Mouse (Mus musculus) lung, postnatal 0 days (tissue): ENCODE results near the gene Trub1. TPM values are rescaled to one million over a fixed set of nuclear protein-coding genes. Genes with fewer than 3 reads are reported as not detected.
A peak's percentile ranks its signal among the peaks of the same experiment; 100 is the strongest.

Source experiments
- ATAC-seq: fragments of 200-750 bp; cut with Nextera tagmentation; 2 replicates; pipeline ENCODE4 v1.8.0; 2017; ENCODE audit warnings: moderate library complexity
- DNase-seq: peaks from one replicate; pipeline ENCODE4 v3.0.0-alpha.2; 2016; ENCODE audit warnings: low spot score
- H3K27ac ChIP-seq: fragments of 300-500 bp; sonication (generic); 2 replicates; pipeline ENCODE4 v1.5.1; 2014; ENCODE audit warnings: antibody characterized with exemption, mild to moderate bottlenecking, low read length, mixed read lengths
- H3K27me3 ChIP-seq: fragments of 300-500 bp; sonication (generic); replicated peaks from 2 replicates; pipeline ENCODE4 v1.6.1; 2014; ENCODE audit warnings: low read length, mixed read lengths; ENCODE audit not compliant: insufficient read depth
- H3K36me3 ChIP-seq: fragments of 300-500 bp; sonication (generic); 2 replicates; pipeline ENCODE4 v1.6.1; 2014; ENCODE audit warnings: low read length, mixed read lengths; ENCODE audit not compliant: insufficient read depth
- H3K4me1 ChIP-seq: fragments of 300-500 bp; sonication (generic); 2 replicates; pipeline ENCODE4 v1.6.1; 2014; ENCODE audit warnings: antibody characterized with exemption, low read depth, low read length, mixed read lengths; ENCODE audit not compliant: insufficient read depth
- H3K4me2 ChIP-seq: fragments of 300-500 bp; sonication (generic); replicated peaks from 2 replicates; pipeline ENCODE4 v1.6.1; 2014; ENCODE audit warnings: low read depth, mild to moderate bottlenecking, low read length, moderate library complexity, mixed read lengths
- H3K4me3 ChIP-seq: fragments of 300-500 bp; sonication (generic); 2 replicates; pipeline ENCODE4 v1.5.1; 2014; ENCODE audit warnings: low read depth, low read length
- H3K9ac ChIP-seq: fragments of 300-500 bp; sonication (generic); replicated peaks from 2 replicates; pipeline ENCODE4 v1.6.1; 2014; ENCODE audit warnings: low read depth, mild to moderate bottlenecking
- H3K9me3 ChIP-seq: fragments of 300-500 bp; sonication (generic); 2 replicates; pipeline ENCODE4 v1.6.1; 2016; ENCODE audit warnings: low read length, mixed read lengths
- CTCF ChIP-seq: IDR thresholded peaks from 2 replicates; pipeline ENCODE4 v1.5.1; 2016; ENCODE audit warnings: antibody characterized with exemption, mild to moderate bottlenecking
- EP300 ChIP-seq: IDR thresholded peaks from 2 replicates; pipeline ENCODE4 v1.6.1; 2016; ENCODE audit warnings: antibody characterized with exemption, mild to moderate bottlenecking, control low read depth
- WGBS: fragments of 180-500 bp; shearing (Covaris S2); extraction: QIAGEN DNeasy Blood & Tissue Kit; methylation state at CpG from one replicate; pipeline ENCODE4 v1.1.7; 2014; 5-methylcytosine and 5-hydroxymethylcytosine counted together
- polyA plus RNA-seq: library from polyadenylated mRNA; unstranded; fragments of >200 nt; fragmentation: Nextera tagmentation; extraction: Ambion mirVana; gene quantifications from 2 replicates; pipeline ENCODE4 v1.2.1, GENCODE M21; 2015

Gene Trub1
- polyA plus RNA-seq, 1 experiment from 2014 or later: 9.0 TPM

GRCm38 (mm10) chr19:57506591-57506990 lies 53.9 kb downstream of the Trub1 start:
- no peaks in the 10 kb centered on the region for H3K9me3 ChIP-seq
- 0 out of 2 replicates have a peak, but pooled peaks have one; percentile 29 for TF ChIP-seq EP300
- no peak for TF ChIP-seq CTCF

GRCm38 (mm10) chr19:57508261-57508788 lies 55.6 kb downstream of the Trub1 start:
- 73% methylated on average over 11 of the region's 11 CpGs for WGBS
- ATAC-seq: no peak
- H3K36me3 ChIP-seq: no peaks in the 10 kb centered on the region

More at GRCm38 (mm10) chr19:57506591-57506990, 53.9 kb downstream of the Trub1 start:
- WGBS: 20% methylated on average over 5 of the region's 5 CpGs
- Histone ChIP-seq H3K27ac (no peak overlapping the region), H3K36me3 (no peaks in the 10 kb centered on the region), H3K9ac (no peak overlapping the region), H3K4me3 (no peak overlapping the region), H3K4me2 (no peak overlapping the region), H3K4me1 (no peaks in the 10 kb centered on the region), H3K27me3 (no peaks in the 10 kb centered on the region)
- DNase-seq: peak; percentile 73
- ATAC-seq: peak; percentile 62

GRCm38 (mm10) chr19:57509758-57510319 lies 57.1 kb downstream of the Trub1 start:
- 25% methylated on average over 14 of the region's 14 CpGs for WGBS
- no peaks in the 10 kb centered on the region for H3K4me1 ChIP-seq
- H3K27me3 ChIP-seq: no peaks in the 10 kb centered on the region
- H3K9me3 ChIP-seq: no peaks in the 10 kb centered on the region
- H3K27ac ChIP-seq: no peak overlapping the region
- no peak overlapping the region for H3K9ac ChIP-seq
- H3K4me2 ChIP-seq: peak overlapping the region; percentile 27; the same call in 1 of the 2 replicates
- H3K36me3 ChIP-seq: no peaks in the 10 kb centered on the region
- ATAC-seq: peak; percentile 41; the same call in 1 of the 2 replicates
- peak; percentile 47 for DNase-seq
- no peak overlapping the region for H3K4me3 ChIP-seq
- TF ChIP-seq EP300 (no peak), CTCF (no peak)

More at GRCm38 (mm10) chr19:57508261-57508788, 55.6 kb downstream of the Trub1 start:
- DNase-seq: peak; percentile 51
- Histone ChIP-seq H3K4me2 (no peak overlapping the region), H3K4me3 (no peak overlapping the region), H3K27me3 (no peaks in the 10 kb centered on the region), H3K27ac (no peak overlapping the region), H3K9ac (no peak overlapping the region), H3K4me1 (no peaks in the 10 kb centered on the region), H3K9me3 (no peaks in the 10 kb centered on the region)
- TF ChIP-seq EP300 (no peak), CTCF (no peak)

GRCm38 (mm10) chr19:57510836-57511235 lies 58.1 kb downstream of the Trub1 start:
- Histone ChIP-seq H3K4me1 (no peaks in the 10 kb centered on the region), H3K9me3 (no peaks in the 10 kb centered on the region), H3K27me3 (no peaks in the 10 kb centered on the region), H3K4me3 (no peak overlapping the region), H3K9ac (no peak overlapping the region), H3K36me3 (no peaks in the 10 kb centered on the region), H3K4me2 (no peak overlapping the region), H3K27ac (no peak overlapping the region)
- WGBS: 74% methylated on average over 11 of the region's 11 CpGs
- DNase-seq: no peak
- no peak for ATAC-seq
- TF ChIP-seq EP300: no peak
- TF ChIP-seq CTCF: no peak

- Histone ChIP-seq H3K4me1 (no peaks in the 10 kb centered on the region), H3K27me3 (no peaks in the 10 kb centered on the region), H3K4me2 (no peak overlapping the region), H3K36me3 (no peaks in the 10 kb centered on the region), H3K9me3 (no peaks in the 10 kb centered on the region), H3K9ac (no peak overlapping the region), H3K4me3 (no peak overlapping the region), H3K27ac (no peak overlapping the region)
- TF ChIP-seq CTCF: no peak
- TF ChIP-seq EP300: no peak
- 87% methylated on average over 9 of the region's 9 CpGs for WGBS
- DNase-seq (no peak), ATAC-seq (no peak)
Observed at GRCm38 (mm10) chr19:57513123-57513522, 60.4 kb downstream of the Trub1 start.

- Histone ChIP-seq H3K4me3 (no peak overlapping the region), H3K27ac (no peak overlapping the region), H3K9me3 (no peaks in the 10 kb centered on the region), H3K27me3 (no peaks in the 10 kb centered on the region), H3K4me1 (no peaks in the 10 kb centered on the region), H3K4me2 (no peak overlapping the region), H3K36me3 (no peaks in the 10 kb centered on the region), H3K9ac (no peak overlapping the region)
- ATAC-seq (peak; percentile 43), DNase-seq (no peak)
- TF ChIP-seq CTCF: no peak
- no peak for TF ChIP-seq EP300
Observed at GRCm38 (mm10) chr19:57521721-57522120, 69.0 kb downstream of the Trub1 start.
